Mouse (Mus musculus) left cerebral cortex, postnatal 14 days (tissue): Measurements from ENCODE around the gene Olfr1310. TPM values are rescaled to one million over a fixed set of nuclear protein-coding genes. Genes with fewer than 3 reads are reported as not detected.
"Not testable (repeated sequence)": the region's sequence is repeated elsewhere in the genome, so short reads cannot be mapped to it uniquely, and the experiment has no call there.

Source experiments
- DNase-seq, 2 experiments: peaks; one replicate each; pipeline ENCODE4 v3.0.0; 2021 to 2022; ENCODE audit warnings: low spot score in 2 of 2, mixed read lengths in 1 of 2
- intact Hi-C: fragments of 180-260 bp; cut with DNase I; formaldehyde crosslinking; loops from one replicate; pipeline ENCODE4 v1.15.1; 2025
- long read RNA-seq, 2 experiments: library from polyadenylated mRNA; stranded (forward); transcript quantifications; one replicate each; pipeline ENCODE4 v2.0.0; 2021
- total RNA-seq, 2 experiments: library from RNA; stranded (reverse); gene quantifications; 2 replicates each; pipeline ENCODE4 v1.2.3; 2021

Gene Olfr1310
- total RNA-seq: not detected
- long read RNA-seq, experiment 1: 0 reads
- long read RNA-seq, experiment 2: 0 reads

GRCm38 (mm10) chr2:112012608-112013007 lies at the start of gene Olfr1310:
Gene Olfr1310 (minus strand): TSS chr2:112012708.
- no peak for DNase-seq
- intact Hi-C loops: no loop called here

GRCm38 (mm10) chr2:112050138-112050537 lies 37.6 kb upstream of the Olfr1310 start, which contains the start of gene Olfr1312:
Gene Olfr1312 (minus strand): TSS chr2:112050238.
- intact Hi-C loops: no loop called here
- no peak for DNase-seq

- DNase-seq, intact Hi-C loops: not testable (repeated sequence)
Observed at GRCm38 (mm10) chr2:112026971-112027370, 14.5 kb upstream of the Olfr1310 start.

- no peak for DNase-seq
- intact Hi-C loops: no loop called here
Observed at GRCm38 (mm10) chr2:112024312-112024711, 11.8 kb upstream of the Olfr1310 start, which contains the start of gene Olfr1311. Gene Olfr1311 (minus strand): TSS chr2:112024412.

GRCm38 (mm10) chr2:112014900-112015299 lies 2.4 kb upstream of the Olfr1310 start:
- DNase-seq: no peak
- intact Hi-C loops: no loop called here

GRCm38 (mm10) chr2:111990181-111990580 lies 22.3 kb downstream of the Olfr1310 start, which contains the start of gene Olfr1309:
Gene Olfr1309 (minus strand): TSS chr2:111990281.
- intact Hi-C loops: no loop called here
- DNase-seq: no peak

GRCm38 (mm10) chr2:111964844-111965243 lies 47.7 kb downstream of the Olfr1310 start, which contains the start of gene Olfr1308:
Gene Olfr1308 (minus strand): TSS chr2:111964944.
- no peak for DNase-seq

More at GRCm38 (mm10) chr2:111964844-111965243, 47.7 kb downstream of the Olfr1310 start, which contains the start of gene Olfr1308:
- intact Hi-C loops: no loop called here

Other genes with a start within 250 kb of the Olfr1310 start
- not detected for gene Olfr1302, start 235.3 kb downstream of the Olfr1310 start, total RNA-seq
- not detected for gene Olfr1303, start 192.4 kb downstream of the Olfr1310 start, total RNA-seq
- not detected for gene Olfr1305, start 135.6 kb downstream of the Olfr1310 start, total RNA-seq
- gene Olfr1306, start 96.4 kb downstream of the Olfr1310 start, total RNA-seq: not detected
- gene Olfr1307, start 63.3 kb downstream of the Olfr1310 start, total RNA-seq: under 1 TPM; 0.04 to 0.07 TPM
- not detected for gene Olfr1308, start 47.8 kb downstream of the Olfr1310 start, total RNA-seq
- not detected for gene Olfr1309, start 22.4 kb downstream of the Olfr1310 start, total RNA-seq
- gene Olfr1311, start 11.7 kb upstream of the Olfr1310 start, total RNA-seq: not detected
- gene Olfr1312, start 37.5 kb upstream of the Olfr1310 start, total RNA-seq: not detected
- gene Olfr1313, start 65.1 kb upstream of the Olfr1310 start, total RNA-seq: not detected
- gene Olfr1314, start 84.1 kb upstream of the Olfr1310 start, total RNA-seq: not detected
- gene Olfr1315-ps1, start 102.7 kb upstream of the Olfr1310 start, total RNA-seq: not detected
- gene Olfr1316, start 122.3 kb upstream of the Olfr1310 start, total RNA-seq: not detected
- not detected for gene Olfr1317, start 127.6 kb upstream of the Olfr1310 start, total RNA-seq
- gene Olfr1318, start 141.5 kb upstream of the Olfr1310 start, total RNA-seq: not detected
- 100 to 1,000 TPM; 121 to 122 TPM for gene Lpcat4, start 226.8 kb upstream of the Olfr1310 start, total RNA-seq
- not detected for gene Nutm1, start 246.6 kb upstream of the Olfr1310 start, total RNA-seq
- 10 to 100 TPM; 70.2 to 71.9 TPM for gene Nop10, start 249.2 kb upstream of the Olfr1310 start, total RNA-seq